Mouse (Mus musculus): ENCODE results near the gene Kazn. TPM values are rescaled to one million over a fixed set of nuclear protein-coding genes. Genes with fewer than 3 reads are reported as not detected.
A peak's percentile ranks its signal among the peaks of the same experiment; 100 is the strongest.

The Kazn gene
- total RNA-seq, 2 experiments from 2014 or later = 1.8 to 2.6 TPM

DNA sequence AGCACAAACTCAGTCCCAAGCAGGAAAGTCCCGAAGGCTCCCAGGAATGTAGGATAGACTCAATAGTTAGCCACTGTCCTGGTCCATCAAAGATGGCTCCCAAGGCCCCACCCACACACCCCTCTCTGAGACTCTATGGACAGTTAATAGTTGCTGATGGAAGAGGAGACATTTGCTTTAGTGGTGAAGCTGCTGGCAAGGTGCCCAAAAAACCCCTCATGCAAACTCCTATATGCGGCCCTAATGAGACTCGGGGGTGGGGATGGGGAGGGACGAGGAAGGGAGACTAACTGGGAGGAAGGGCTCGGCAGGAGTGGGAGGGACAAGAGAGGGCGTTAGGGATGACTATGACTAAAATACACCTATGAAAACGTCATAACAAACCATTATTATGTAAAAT lies 29.7 kb downstream of the Kazn start:
- intact Hi-C loops (cut with DNase I) = no loop called here

DNA sequence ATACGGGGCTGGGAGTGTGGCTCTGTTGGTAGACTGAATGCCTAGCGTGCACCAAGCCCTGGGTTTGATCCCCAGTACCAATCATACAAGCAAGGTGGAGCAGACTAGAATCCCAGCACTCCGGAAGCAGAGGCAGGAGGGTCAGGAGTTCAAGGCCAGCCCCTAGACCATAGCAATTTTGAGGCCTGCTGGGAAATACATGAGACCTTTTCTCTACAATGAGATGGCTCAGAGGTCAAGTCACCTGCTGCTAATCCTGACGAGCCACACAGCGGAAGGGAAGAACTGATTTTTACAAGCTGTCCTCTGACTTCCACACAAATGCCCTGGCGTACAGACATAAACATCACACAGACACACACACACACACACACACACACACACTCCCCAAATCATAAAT lies 33.5 kb downstream of the Kazn start:
- DNase-seq = no peak
- intact Hi-C loops (cut with DNase I) = no loop called here

More for the DNA sequence above, 29.7 kb downstream of the Kazn start:
- no peak for DNase-seq

DNA sequence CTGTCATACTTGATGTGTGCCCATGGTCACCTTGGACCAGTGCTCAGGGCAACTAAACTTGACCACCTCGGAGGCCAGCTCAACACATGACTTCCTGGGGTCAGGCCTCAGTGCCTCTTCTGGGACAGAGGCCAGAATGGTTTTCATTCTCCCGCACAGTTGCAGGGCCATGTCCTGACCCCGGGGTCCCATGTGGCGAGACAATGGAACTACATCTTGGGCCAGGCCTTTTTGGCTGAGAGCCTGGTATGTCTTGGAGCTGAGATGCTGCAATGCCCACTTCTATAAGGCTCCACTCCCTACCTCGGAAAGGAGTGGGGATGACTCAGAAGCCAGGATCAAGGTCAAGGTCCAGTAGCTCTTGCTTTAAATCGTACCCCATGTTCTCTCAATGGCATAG lies 42.6 kb downstream of the Kazn start:
- no peak for DNase-seq
- intact Hi-C loops (cut with DNase I) = no loop called here

DNA sequence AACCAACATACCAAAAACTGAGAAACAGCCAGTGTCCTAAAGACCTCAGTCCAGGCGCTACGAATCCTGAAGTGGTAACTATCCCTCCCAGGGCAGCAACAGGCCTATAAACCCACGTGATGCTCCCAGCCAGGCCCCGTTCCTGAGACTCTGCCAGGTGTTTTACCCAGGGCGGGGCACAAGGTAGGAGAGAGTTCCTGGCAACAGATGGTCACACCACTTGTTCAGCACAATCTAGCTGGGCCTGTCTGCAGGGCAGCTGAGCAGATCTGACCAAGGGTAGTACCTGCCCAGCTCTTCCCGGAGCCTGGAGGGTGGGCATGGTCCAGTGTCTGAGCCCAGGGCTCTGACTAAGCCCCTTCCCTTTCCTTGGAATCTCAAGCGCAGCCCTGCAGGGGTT lies 45.4 kb downstream of the Kazn start:
- intact Hi-C loops (cut with DNase I) = no loop called here
- no peak for DNase-seq

DNA sequence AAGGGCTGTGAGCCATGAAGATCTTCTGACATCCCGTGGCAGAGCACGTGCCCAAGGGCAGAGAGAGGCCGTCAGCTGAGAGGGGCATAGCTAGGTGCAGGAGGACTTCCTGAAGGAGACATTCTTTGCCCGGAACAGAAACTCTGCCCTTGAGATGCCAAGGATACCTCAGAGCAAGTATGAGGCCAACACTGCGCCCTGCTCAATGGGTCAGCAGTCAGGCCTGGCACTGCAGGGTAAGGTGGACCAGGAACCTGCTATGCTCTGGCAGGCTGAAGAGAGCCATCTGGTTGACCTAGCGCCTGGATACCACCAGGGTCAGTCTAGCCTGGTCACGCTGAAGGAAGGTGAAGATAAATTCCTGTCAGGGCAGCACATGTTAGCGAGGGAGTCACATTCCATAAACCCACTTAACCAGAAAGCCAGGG lies 46.0 kb downstream of the Kazn start:
- intact Hi-C loops (cut with DNase I) = no loop called here
- DNase-seq = no peak

DNA sequence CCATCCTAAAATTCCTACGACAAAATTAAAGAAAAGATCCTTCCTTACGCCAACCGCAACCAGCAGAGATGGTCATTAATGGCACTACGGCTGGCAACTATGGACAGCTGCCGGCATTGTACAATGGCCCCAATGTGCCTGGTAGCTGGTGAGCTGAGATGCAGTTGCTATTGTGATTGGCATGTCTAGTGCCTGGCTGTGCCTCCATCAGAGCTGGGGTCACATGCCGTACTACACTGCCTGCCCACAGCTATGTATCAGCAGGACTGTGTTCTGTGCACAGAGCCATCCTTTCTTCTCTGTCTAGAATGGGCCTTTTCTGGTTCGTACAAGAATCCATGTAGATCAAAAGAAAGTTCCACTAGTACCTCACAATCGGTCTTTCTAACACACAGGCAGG lies 49.2 kb downstream of the Kazn start:
- intact Hi-C loops (cut with DNase I) = no loop called here
- DNase-seq = no peak

DNA sequence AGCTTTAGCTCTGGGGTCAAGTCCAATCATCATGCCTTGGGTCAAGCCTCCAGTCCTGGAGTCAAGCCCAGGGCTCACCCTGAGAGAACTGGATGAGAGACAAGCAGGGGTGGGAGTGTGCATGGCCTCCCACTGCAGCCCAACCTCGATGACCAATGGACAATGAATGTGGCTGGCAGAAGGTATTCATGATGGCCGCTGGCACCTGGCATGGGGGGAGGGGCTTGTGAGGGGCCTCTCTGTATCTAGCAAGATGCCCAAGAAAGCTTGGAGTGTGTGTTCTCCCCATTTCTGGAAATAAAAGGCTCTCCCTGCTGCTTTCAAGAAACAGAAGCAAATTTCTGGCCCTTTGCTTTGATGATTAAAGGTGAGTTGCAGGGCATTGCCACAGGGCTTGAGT lies 50.7 kb downstream of the Kazn start:
- intact Hi-C loops (cut with DNase I) = no loop called here
- no peak for DNase-seq

DNA sequence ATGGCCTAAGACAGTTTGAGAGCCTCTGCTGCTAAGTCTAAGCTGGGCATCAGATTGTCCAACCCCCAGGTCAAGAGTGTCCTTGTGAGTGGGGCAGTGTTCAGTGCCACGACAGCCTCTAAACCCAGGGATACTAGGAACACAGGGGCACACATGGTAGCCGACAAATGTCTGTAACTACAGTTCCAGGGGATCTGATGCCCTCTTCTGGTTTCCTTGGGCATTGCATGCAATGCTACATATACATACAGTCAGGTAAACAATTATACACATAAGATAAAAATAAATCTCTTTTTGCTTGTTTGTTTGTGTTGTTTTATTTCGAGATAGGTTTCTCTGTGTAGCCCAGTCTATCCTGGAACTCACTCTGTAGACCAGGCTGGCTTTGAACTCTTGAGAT lies 53.0 kb downstream of the Kazn start:
- DNase-seq = no peak
- intact Hi-C loops (cut with DNase I) = no loop called here

DNA sequence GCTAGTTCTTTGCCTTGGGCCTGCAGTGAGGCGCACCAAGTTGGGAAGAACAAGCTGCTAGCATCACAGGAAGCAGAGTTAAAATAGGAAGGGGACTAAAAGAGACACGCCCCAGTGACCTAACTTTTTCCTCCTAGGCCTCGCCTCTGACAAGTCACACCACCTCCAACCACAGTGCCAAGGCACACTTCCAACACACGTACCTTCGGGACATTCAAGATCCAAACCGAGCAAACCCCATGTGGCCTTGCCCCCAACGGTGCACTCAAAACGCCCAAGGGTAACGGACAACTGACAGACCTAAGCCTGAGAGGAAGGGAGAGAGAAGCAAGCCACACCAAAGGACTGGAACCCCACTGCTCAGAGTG lies 53.7 kb downstream of the Kazn start:
- intact Hi-C loops (cut with DNase I) = no loop called here
- no peak for DNase-seq

DNA sequence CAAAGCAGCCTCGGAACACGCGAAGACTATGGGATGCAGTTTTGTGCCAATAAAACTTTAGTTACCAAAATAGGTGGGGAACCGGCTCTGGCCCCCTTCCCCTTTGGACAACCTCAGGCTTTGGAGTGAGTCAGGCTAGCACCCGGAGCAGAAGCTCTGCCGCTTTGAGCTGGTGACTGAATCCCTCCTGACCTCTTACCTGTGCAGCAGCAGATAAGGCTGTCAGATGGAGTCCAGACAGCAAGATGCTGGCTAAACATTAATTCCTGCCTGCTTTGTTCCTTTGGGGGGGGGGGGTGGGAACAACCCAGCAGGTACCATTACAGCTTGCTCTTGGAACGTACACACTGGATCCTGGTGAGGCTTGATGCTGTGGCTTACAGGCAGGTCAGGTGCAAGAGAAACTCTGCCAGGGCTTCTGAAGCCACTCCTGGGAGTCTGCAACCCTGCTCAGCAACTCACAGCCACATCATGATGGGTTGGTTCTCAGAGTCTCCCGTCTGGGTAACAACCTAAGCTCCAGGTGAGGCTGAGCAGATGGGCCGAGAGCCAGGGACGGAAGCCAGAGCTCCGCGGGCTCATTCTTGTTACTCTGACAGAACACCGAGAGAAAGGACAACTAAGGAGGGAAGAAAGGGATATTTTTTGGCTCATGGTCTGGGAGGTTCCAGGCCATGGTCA lies 54.2 kb downstream of the Kazn start:
- intact Hi-C loops (cut with DNase I) = no loop called here
- no peak for DNase-seq

DNA sequence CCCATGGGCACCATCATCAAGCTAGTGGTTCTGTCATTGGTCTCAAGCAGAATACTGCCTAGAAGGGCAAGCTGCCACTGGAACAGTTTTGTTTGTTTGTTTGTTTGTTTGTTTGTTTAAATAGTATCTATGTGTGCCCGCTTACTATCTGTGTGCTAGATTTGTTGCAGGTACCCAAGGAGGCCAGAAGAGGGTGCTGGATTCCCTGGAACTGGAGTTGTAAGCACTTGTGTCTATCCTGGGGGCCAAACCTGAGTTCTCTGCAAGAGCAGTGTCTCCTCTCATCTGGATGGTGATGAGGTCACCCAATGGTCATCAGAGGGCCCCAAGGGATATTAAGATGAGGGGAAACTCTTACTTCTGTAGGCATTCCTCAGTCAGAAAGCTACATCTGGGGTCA lies 55.6 kb downstream of the Kazn start:
- intact Hi-C loops (cut with DNase I) = no loop called here
- no peak for DNase-seq

DNA sequence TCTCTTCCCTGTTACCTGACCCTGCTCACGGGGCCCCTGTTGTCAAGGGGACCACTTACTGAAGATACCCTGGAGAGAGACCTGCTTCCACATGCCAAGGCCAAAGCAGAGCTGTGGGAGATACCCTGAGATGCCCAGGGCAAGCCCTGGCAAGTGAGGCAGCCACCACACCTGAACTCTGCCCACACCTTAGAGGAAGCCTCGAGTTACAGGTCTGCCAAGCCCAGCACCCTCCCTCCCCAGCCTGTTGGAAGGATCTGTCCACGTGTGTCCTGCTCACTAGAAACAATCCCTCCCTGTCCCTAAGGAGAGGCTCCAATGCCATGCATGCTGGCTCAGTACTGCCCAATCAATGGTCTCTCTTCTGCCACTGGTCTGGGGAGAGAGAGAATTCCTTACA lies 56.2 kb downstream of the Kazn start:
- intact Hi-C loops (cut with DNase I) = no loop called here
- no peak for DNase-seq

DNA sequence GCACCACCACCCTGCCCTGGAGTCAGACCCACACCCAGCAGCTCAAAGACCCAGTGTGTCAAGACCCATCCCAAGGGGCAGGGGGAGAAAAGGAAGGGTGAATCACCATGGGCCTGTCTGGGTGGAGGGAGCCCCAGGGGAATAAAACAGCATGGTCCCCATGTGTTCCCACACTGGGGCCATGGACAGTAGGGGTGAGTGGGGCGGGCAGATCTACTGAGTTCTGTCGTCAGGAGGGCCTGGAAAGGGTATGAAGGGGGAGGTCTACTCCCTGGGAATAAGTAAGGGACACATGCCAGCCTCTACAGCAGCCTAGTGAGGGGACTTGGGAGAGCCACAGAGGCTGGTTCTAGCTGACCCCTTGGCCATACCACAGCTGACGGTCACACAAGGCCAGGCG lies 57.6 kb downstream of the Kazn start:
- no peak for DNase-seq
- intact Hi-C loops (cut with DNase I) = no loop called here

DNA sequence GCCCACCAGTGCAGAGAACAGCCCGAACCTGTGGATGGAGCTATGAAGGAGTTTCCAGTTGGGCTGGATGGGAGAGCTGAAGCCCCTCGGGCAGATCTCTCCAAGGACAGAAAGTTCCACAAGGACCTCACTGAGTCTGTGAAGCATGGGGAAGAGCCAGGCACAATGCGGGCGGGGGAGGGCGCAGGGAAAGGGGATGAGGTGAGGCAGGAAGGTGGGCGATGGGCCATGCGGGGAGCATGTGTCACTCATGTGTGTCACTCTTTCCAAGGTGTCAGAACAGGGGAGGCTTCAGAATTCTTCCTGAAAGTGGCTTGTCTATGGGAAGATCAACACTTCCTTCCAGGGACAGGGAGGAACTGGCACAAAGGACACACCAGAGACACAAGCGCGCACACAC lies 58.3 kb downstream of the Kazn start:
- intact Hi-C loops (cut with DNase I) = no loop called here

DNA sequence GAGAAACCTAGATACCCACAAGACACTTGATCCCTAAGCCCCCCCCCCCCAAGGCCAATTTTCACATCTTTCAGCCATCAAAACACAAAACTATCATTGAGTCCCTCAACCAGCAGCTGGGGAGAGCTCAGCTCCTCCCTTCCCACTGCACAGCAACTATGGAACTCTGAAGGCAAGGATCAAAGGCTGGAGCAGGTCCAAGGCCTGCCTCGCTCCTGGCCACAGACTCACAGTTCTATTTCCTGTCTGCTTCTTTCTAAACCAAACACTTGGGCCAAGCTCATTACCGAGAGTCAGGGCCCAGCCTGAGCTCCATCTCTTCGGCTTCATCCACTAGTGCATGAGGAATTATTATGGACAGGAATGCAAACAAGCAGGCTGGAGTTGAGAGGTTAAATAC lies 58.9 kb downstream of the Kazn start:
- DNase-seq = peak; percentile 56
- intact Hi-C loops (cut with DNase I) = no loop called here

More for the DNA sequence above, 58.3 kb downstream of the Kazn start:
- DNase-seq = no peak

DNA sequence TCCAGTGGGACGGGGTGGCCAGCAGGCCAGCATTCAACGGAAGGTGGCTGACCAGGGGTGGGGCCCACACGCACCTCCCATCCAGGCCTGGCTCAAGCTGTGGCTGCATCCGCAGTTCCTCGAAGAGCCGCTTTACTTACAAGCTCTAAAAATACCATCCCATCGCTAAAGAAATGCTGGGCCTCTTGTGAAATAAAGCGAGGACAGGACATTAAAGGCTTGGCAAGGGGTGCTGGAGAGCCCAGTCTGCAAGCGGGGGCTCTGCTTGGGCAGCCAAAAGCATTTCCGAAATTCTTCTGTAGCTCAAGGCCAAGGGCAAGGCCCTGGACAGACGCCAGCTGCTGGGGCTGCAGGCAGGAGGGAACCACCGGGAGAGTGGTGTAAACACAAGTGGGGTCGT lies 59.7 kb downstream of the Kazn start:
- DNase-seq = peak; percentile 42 to 45
- intact Hi-C loops (cut with DNase I) = no loop called here

DNA sequence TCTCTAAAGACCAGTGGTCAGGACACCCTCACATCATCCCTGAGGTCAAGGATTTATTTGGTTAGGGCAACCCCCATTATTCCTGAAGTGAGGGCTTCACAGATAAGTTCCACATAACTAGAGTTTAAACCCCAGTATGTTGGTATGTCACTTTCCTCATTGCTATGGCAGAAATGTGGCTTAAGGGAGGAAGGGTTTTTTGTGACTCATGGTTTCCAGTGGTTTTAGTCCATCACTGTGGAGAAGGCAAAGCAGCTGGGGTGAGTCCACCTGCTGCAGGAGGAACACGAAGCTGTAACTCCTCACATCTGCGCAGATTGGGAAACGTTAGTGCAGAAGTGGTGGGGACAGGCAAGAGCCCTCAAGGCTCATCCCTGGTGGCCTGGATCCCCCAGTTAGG lies 62.5 kb downstream of the Kazn start:
- intact Hi-C loops (cut with DNase I) = no loop called here
- DNase-seq = no peak

DNA sequence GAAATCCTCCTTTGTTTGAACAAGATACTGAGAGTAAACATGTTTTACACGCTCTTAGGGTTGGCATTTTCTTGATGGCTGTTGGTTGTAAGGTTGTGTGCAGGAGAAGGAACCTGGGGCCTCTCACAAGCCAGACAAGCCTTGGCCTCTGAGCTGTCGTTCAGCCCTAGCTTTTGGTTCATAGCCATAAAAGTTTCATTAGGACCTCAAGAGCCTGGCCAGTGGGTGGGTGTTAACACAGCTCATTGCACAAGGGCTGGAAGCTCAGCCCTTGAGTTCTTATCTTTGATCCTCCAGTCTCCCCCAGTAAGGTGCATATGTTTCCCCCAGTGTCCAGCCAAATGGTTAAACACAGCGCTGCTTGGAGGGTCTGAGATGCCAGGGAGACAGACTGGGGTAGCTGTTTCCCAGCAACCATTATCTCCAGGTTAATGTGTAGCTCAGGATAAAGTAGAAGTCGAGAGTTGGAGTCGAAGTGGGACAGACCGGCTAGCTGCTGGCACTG lies 65.2 kb downstream of the Kazn start:
- DNase-seq = no peak
- intact Hi-C loops (cut with DNase I) = no loop called here

DNA sequence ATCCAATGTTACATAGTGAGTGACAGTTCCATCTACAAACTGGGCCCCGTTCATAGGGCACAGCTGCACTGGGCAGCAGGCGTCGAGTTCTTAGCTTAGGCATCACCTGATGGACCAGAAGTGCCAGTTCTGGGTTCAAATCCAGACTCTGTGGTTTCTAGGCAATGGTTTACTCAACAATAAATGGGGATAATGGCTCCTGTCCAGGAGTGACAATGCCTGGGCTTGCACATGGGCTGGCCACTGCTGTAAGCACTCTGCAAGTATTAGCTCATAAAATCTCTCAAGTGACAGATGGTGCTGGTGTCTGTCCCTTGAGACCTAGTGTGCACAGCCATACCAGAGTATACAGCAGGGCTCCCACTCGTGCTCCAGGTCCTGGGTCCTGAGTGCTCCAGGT lies 66.3 kb downstream of the Kazn start:
- intact Hi-C loops (cut with DNase I) = no loop called here
- DNase-seq = no peak

DNA sequence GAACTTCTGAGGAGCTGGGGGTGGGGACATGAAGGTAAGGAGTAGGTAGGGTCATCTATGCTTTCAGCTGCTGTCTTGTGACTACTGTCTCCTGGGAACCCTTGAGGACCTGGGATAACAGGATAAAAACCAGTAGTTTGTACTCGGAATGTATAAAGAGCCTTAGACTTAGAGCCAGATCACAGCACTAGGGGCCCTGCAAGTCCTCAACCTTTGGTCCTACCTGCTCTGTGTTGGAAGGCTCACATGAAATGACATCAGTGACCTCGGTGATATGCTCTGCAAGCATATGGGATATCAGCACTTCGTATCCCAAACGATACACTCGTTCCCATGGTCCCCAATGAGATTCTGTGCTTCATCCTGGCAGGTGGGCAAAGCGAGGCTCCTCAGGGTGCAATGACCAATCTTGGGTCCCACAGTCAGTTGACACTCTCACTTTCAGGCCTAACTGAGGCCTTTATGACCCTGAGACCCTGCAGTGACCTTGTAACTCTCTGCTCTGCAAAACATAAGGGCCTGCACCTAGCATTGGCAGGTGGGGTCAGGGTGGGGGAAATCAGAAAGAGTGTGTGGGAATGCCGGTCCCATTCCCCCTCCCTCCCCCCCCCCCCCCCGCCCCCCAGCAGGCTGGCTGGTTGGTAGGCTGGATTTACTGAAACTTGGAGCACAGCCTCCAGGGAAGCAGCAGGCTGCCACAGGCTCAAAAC lies 67.3 kb downstream of the Kazn start:
- DNase-seq = no peak
- intact Hi-C loops (cut with DNase I) = no loop called here

DNA sequence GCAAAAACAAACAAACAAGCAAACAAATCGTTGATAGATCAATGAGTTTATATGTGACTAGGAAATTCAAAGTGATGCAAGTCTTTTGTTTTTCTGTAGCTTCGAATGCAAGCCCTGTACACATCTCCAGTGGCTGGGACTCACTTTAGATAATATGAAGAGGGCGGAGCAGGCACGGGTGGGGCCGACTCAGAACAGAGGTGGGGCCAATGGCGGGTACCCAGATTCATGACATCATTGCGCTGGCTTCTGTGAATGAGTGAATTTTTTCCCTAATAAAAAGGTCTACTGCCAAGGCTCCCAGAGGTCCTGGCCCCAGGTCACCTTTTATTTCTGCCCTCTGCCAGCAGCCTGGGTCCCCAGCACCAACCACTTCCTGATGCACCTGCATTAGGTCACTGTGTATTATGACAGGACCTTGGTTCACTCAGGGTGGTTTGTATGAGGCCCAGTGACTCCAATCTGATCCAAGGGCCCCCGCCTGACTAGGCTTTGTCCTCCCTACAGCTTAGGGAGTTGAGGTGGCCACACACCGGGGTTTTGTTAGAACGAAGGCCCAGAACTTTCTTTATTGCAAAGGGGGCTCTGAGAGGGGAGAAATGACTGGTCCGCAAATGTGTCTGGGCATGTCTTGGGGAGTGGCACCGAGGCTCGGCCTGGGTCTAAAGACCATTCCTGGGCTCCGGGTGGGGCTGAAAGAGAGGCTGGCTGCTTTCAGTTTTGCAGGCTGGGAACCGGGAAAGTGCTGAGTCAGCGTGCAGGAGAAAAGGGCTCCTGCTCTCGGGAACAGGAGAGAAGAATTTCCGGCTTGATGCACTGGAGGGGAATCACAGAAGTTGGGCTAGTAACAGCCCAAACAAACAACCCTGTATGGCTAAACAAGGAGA lies 68.1 kb downstream of the Kazn start:
- intact Hi-C loops (cut with DNase I) = no loop called here
- peak; percentile 47 to 54 for DNase-seq
